Mouse (Mus musculus) midbrain, postnatal 0 days (tissue): ENCODE measurements around the gene Jph2. TPM values are rescaled to one million over a fixed set of nuclear protein-coding genes. Genes with fewer than 3 reads are reported as not detected.
A peak's percentile ranks its signal among the peaks of the same experiment; 100 is the strongest.

Experiments used
- ATAC-seq: fragments of 200-750 bp; cut with Nextera tagmentation; 2 replicates; pipeline ENCODE4 v1.8.0; 2017; ENCODE audit warnings: moderate number of reproducible peaks, mild to moderate bottlenecking, moderate TSS enrichment, moderate library complexity; ENCODE audit not compliant: low FRiP score
- DNase-seq: peaks from one replicate; pipeline ENCODE4 v3.0.0-alpha.2; 2015; ENCODE audit warnings: low spot score
- H3K27ac ChIP-seq: fragments of 300-500 bp; sonication (generic); 2 replicates; pipeline ENCODE4 v1.5.1; 2014; ENCODE audit warnings: low read depth, mild to moderate bottlenecking, low read length, mixed read lengths
- H3K27me3 ChIP-seq: fragments of 300-500 bp; sonication (generic); 2 replicates; pipeline ENCODE4 v1.6.1; 2014; ENCODE audit warnings: low read length, control low read depth, mixed read lengths; ENCODE audit not compliant: insufficient read depth
- H3K36me3 ChIP-seq: fragments of 300-500 bp; sonication (generic); 2 replicates; pipeline ENCODE4 v1.6.1; 2014; ENCODE audit warnings: low read length, control low read depth, mixed read lengths; ENCODE audit not compliant: insufficient read depth
- H3K4me1 ChIP-seq: fragments of 300-500 bp; sonication (generic); 2 replicates; pipeline ENCODE4 v1.6.1; 2014; ENCODE audit warnings: mild to moderate bottlenecking, control low read depth, antibody characterized with exemption, low read length, mixed read lengths; ENCODE audit not compliant: insufficient read depth
- H3K4me2 ChIP-seq: fragments of 300-500 bp; sonication (generic); 2 replicates; pipeline ENCODE4 v1.6.1; 2014; ENCODE audit warnings: low read depth, mild to moderate bottlenecking, low read length, mixed read lengths; ENCODE audit not compliant: poor library complexity, severe bottlenecking
- H3K4me3 ChIP-seq: fragments of 300-500 bp; sonication (generic); 2 replicates; pipeline ENCODE4 v1.5.1; 2014; ENCODE audit warnings: low read depth, mild to moderate bottlenecking, low read length, moderate library complexity
- H3K9ac ChIP-seq: fragments of 300-500 bp; sonication (generic); replicated peaks from 2 replicates; pipeline ENCODE4 v1.6.1; 2014; ENCODE audit warnings: mild to moderate bottlenecking, low read length, moderate library complexity, mixed read lengths; ENCODE audit not compliant: poor library complexity, severe bottlenecking
- H3K9me3 ChIP-seq: fragments of 300-500 bp; sonication (generic); 2 replicates; pipeline ENCODE4 v1.6.1; 2016; ENCODE audit warnings: low read length, control low read depth
- CTCF ChIP-seq: IDR thresholded peaks from 2 replicates; pipeline ENCODE4 v1.5.1; 2016; ENCODE audit warnings: antibody characterized with exemption, mild to moderate bottlenecking
- WGBS: fragments of 180-500 bp; shearing (Covaris S2); extraction: QIAGEN DNeasy Blood & Tissue Kit; methylation state at CpG from one replicate; pipeline ENCODE4 v1.1.7; 2014; 5-methylcytosine and 5-hydroxymethylcytosine counted together
- polyA plus RNA-seq: library from polyadenylated mRNA; unstranded; fragments of >200 nt; fragmentation: Nextera tagmentation; extraction: Ambion mirVana; gene quantifications from 2 replicates; pipeline ENCODE4 v1.2.1, GENCODE M21; 2015
- total RNA-seq: library from RNA; depleted of rRNA; stranded (reverse); fragments of >200 nt; gene quantifications from 2 replicates; pipeline ENCODE4 v1.2.3, GENCODE M21; 2014; rRNA removed

Gene Jph2
- total RNA-seq = 2.3 and 3.5 TPM in 2 replicates
- polyA plus RNA-seq = 1.5 and 2.2 TPM in 2 replicates

DNA sequence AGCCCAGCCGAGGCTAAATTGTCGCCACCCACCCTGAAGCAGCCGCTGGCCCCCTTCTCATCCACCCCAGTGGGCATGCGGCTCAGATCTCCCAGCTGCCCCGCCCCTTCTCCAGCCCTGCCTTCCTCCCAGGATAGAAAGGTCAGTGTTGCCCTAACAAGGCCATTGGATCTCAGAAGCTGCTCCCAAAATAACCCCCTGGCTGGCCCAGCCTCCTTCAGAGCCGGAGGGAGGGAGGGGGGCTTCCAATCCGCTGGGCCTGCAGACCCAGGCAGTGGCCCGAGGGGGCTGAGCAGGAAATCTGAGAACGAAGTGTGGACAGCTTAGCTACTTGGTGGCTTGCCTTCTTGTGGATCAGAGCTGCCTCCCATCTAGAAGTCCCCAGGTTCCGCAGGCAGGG lies at the start of gene Jph2:
Jph2 (minus strand) TSS at position 89 of the 400 bp plus-strand sequence.
- no peak within 1 kb of the TSS for H3K9ac ChIP-seq
- H3K36me3 ChIP-seq = no peaks in the 10 kb centered on the region
- DNase-seq (no peak), ATAC-seq (no peak)
- no peak within 1 kb of the TSS for H3K27ac ChIP-seq
- no peaks in the 10 kb centered on the region for H3K4me1 ChIP-seq
- no peaks in the 10 kb centered on the region for H3K9me3 ChIP-seq
- no peak for TF ChIP-seq CTCF
- 11% methylated on average over 10 of the region's 10 CpGs for WGBS
- no peaks in the 10 kb centered on the region for H3K27me3 ChIP-seq
- no peak within 1 kb of the TSS for H3K4me3 ChIP-seq
- H3K4me2 ChIP-seq = no peak within 1 kb of the TSS

DNA sequence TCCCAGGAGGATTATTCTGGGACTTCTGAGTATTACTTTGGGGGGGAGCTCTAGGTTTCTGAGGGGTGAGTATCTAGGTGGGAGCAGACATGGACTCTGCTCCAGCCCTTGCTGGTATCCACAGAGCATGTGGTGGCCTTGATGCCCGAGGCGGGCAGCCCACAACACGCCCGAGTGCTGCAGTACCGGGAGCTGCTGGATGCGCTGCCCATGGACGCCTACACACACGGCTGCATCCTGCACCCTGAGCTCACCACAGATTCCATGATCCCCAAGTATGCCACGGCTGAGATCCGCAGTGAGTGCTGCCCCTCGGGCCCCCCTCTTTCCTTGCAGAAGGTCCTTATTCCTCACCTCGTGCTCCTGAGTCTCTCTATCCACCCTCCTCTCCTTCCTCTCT lies 49.6 kb upstream of the Jph2 start:
- no peak for TF ChIP-seq CTCF

DNA sequence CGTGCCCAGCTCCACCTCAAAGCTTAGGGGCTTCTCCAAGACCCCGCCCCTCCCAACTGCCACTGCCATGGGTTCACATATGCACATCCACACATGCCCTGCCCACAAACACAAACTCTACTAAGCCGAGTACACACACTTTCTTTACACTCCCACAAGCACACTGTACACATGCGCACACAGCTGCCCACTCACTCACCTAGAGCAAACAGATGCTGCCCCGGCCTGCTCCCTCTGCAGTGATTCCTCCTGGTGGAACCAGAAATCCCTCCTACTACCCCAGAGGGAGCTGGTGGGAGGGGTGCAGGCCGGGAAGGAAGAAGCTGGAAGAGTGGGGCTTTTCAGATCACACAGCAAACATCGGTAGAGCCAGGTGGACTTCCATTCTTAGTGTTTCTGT lies 46.2 kb upstream of the Jph2 start:
- TF ChIP-seq CTCF = no peak
- H3K4me3 ChIP-seq = no peak overlapping the region
- DNase-seq = no peak
- peaks cover 17% of the 10 kb centered on the region; the same call in 1 of the 2 replicates for H3K4me1 ChIP-seq
- H3K36me3 ChIP-seq = peaks cover 14% of the 10 kb centered on the region
- H3K4me2 ChIP-seq = no peak overlapping the region
- 67% methylated on average over 7 of the region's 7 CpGs for WGBS
- no peaks in the 10 kb centered on the region for H3K27me3 ChIP-seq
- H3K9ac ChIP-seq = no peak overlapping the region
- ATAC-seq = no peak
- no peaks in the 10 kb centered on the region for H3K9me3 ChIP-seq
- no peak overlapping the region for H3K27ac ChIP-seq

More for the DNA sequence above, 49.6 kb upstream of the Jph2 start:
- H3K36me3 ChIP-seq = peaks cover 35% of the 10 kb centered on the region
- H3K27me3 ChIP-seq = no peaks in the 10 kb centered on the region
- no peaks in the 10 kb centered on the region for H3K9me3 ChIP-seq
- no peaks in the 10 kb centered on the region for H3K4me1 ChIP-seq
- H3K4me2 ChIP-seq = no peak overlapping the region
- no peak overlapping the region for H3K9ac ChIP-seq
- ATAC-seq (no peak), DNase-seq (no peak)
- H3K4me3 ChIP-seq = no peak overlapping the region
- no peak overlapping the region for H3K27ac ChIP-seq
- WGBS = 86% methylated on average over 12 of the region's 12 CpGs

GRCm38 (mm10) chr2:163443543-163443942 lies 45.8 kb upstream of the Jph2 start:
- Histone ChIP-seq H3K27me3 (no peaks in the 10 kb centered on the region), H3K27ac (no peak overlapping the region), H3K36me3 (peaks cover 13% of the 10 kb centered on the region), H3K9ac (no peak overlapping the region), H3K9me3 (no peaks in the 10 kb centered on the region), H3K4me2 (no peak overlapping the region), H3K4me1 (peaks cover 17% of the 10 kb centered on the region; the same call in 1 of the 2 replicates), H3K4me3 (no peak overlapping the region)
- no peak for TF ChIP-seq CTCF
- DNase-seq (no peak), ATAC-seq (no peak)
- WGBS = 67% methylated on average over 6 of the region's 6 CpGs

- H3K9ac ChIP-seq = peak overlapping the region; percentile 95
- no peaks in the 10 kb centered on the region for H3K27me3 ChIP-seq
- no peak for DNase-seq
- peaks cover 24% of the 10 kb centered on the region; the same call in 1 of the 2 replicates for H3K4me1 ChIP-seq
- no peak for TF ChIP-seq CTCF
- peaks cover 5% of the 10 kb centered on the region; the same call in 1 of the 2 replicates for H3K36me3 ChIP-seq
- H3K27ac ChIP-seq = no peak overlapping the region
- peak overlapping the region; percentile 87 for H3K4me2 ChIP-seq
- peak overlapping the region; percentile 60 for H3K4me3 ChIP-seq
- 79% methylated on average over 1 of the region's 1 CpGs for WGBS
- H3K9me3 ChIP-seq = no peaks in the 10 kb centered on the region
- ATAC-seq = no peak
Measured at GRCm38 (mm10) chr2:163439488-163439887, 41.7 kb upstream of the Jph2 start.

GRCm38 (mm10) chr2:163438619-163439451 lies 41.0 kb upstream of the Jph2 start:
- peak overlapping the region; percentile 95 for H3K9ac ChIP-seq
- TF ChIP-seq CTCF = no peak
- peaks cover 24% of the 10 kb centered on the region; the same call in 1 of the 2 replicates for H3K4me1 ChIP-seq
- 1% methylated on average over 30 of the region's 30 CpGs for WGBS
- peak overlapping the region; percentile 87 for H3K4me2 ChIP-seq
- H3K27me3 ChIP-seq = no peaks in the 10 kb centered on the region
- DNase-seq = peak; percentile 72
- H3K4me3 ChIP-seq = peak overlapping the region; percentile 60
- H3K9me3 ChIP-seq = no peaks in the 10 kb centered on the region
- peak; percentile 47 for ATAC-seq
- H3K27ac ChIP-seq = peak overlapping the region; percentile 90
- peaks cover 5% of the 10 kb centered on the region; the same call in 1 of the 2 replicates for H3K36me3 ChIP-seq
